Mouse (Mus musculus) small intestine, adult 2 months (tissue): ENCODE results near the gene Zfpm1.

Experiments used
- CTCF ChIP-seq: fragments of 200-500 bp; IDR thresholded peaks from 2 replicates; pipeline ENCODE4 v1.5.1; 2012; ENCODE audit warnings: low read depth, mild to moderate bottlenecking, control low read depth, inconsistent platforms, low read length, moderate library complexity, mixed read lengths; ENCODE audit not compliant: insufficient replicate concordance, insufficient read length; ENCODE audit errors: extremely low read depth
- POLR2A ChIP-seq: fragments of 200-500 bp; IDR thresholded peaks from 2 replicates; pipeline ENCODE4 v1.6.1; 2012; ENCODE audit warnings: low read depth, mild to moderate bottlenecking, control low read depth, inconsistent platforms, low read length, moderate library complexity

- TF ChIP-seq POLR2A = no peak
- TF ChIP-seq CTCF = no peak
Measured at GRCm38 (mm10) chr8:122347811-122348552, 66.0 kb downstream of the Zfpm1 start.
